8 mouse cellular contexts compared by ENCODE assay signal in genomic region chr17:28080045-28080816, GRCm38 (mm10). TPM values are rescaled to one million over a fixed set of nuclear protein-coding genes. Genes with fewer than 3 reads are reported as not detected.
DNase-seq lines count a peak whose midpoint lies in the region; ATAC-seq lines count a peak whose summit lies in the region.

Gene Tcp11 (minus strand): TSS chr17:28080639.

- DNase-seq in kidney, adult 9 months, result no peak
- peak; percentile 99 for DNase-seq in R1 (ENCODE audit: low read depth, low spot score)
- DNase-seq in forebrain, embryonic 10.5 days (ENCODE audit: extremely low spot score, low spot score), result peak; percentile 80
- no peak for DNase-seq in ovary, postnatal 10 days (ENCODE audit: low spot score)

- H3K36me3 ChIP-seq in kidney, embryonic 14.5 days (ENCODE audit: control insufficient read depth, insufficient read depth, low read length), result no peaks in the 10 kb centered on the region
- H3K36me3 ChIP-seq in forebrain, embryonic 10.5 days (replicated peaks), result no peaks in the 10 kb centered on the region
- H3K36me3 ChIP-seq in intestine, embryonic 15.5 days, result no peaks in the 10 kb centered on the region
- no peaks in the 10 kb centered on the region for H3K36me3 ChIP-seq in lung, embryonic 16.5 days (ENCODE audit: control insufficient read depth, insufficient read depth, low read length)

- peak within 1 kb of the TSS; percentile 100 for H3K4me2 ChIP-seq in kidney, embryonic 14.5 days (replicated peaks; ENCODE audit: low read depth, low read length)
- H3K4me2 ChIP-seq in intestine, embryonic 15.5 days (replicated peaks), result peak within 1 kb of the TSS; percentile 100
- H3K4me2 ChIP-seq in lung, embryonic 16.5 days (ENCODE audit: low read depth, low read length), result peak within 1 kb of the TSS; percentile 100

- H3K4me1 ChIP-seq in kidney, embryonic 14.5 days (ENCODE audit: control insufficient read depth, insufficient read depth, low read length), result peaks cover 6% of the 10 kb centered on the region; the same call in 1 of the 2 replicates
- peaks cover 45% of the 10 kb centered on the region for H3K4me1 ChIP-seq in forebrain, embryonic 10.5 days
- peaks cover 22% of the 10 kb centered on the region for H3K4me1 ChIP-seq in intestine, embryonic 15.5 days (replicated peaks)
- H3K4me1 ChIP-seq in lung, embryonic 16.5 days (replicated peaks; ENCODE audit: control insufficient read depth, insufficient read depth, low read length), result peaks cover 15% of the 10 kb centered on the region; the same call in 1 of the 2 replicates

- H3K27me3 ChIP-seq in kidney, embryonic 14.5 days (ENCODE audit: control insufficient read depth, insufficient read depth, low read length), result no peaks in the 10 kb centered on the region
- peaks cover 63% of the 10 kb centered on the region for H3K27me3 ChIP-seq in forebrain, embryonic 10.5 days (ENCODE audit: poor library complexity, severe bottlenecking)
- no peaks in the 10 kb centered on the region for H3K27me3 ChIP-seq in intestine, embryonic 15.5 days (replicated peaks)
- H3K27me3 ChIP-seq in lung, embryonic 16.5 days (ENCODE audit: control insufficient read depth, insufficient read depth, low read depth, low read length), result no peaks in the 10 kb centered on the region

- no peaks in the 10 kb centered on the region; the same call in 1 of the 2 replicates for H3K9me3 ChIP-seq in kidney, embryonic 14.5 days (ENCODE audit: control insufficient read depth, low read length)
- no peaks in the 10 kb centered on the region for H3K9me3 ChIP-seq in forebrain, embryonic 10.5 days
- no peaks in the 10 kb centered on the region for H3K9me3 ChIP-seq in intestine, embryonic 15.5 days
- H3K9me3 ChIP-seq in lung, embryonic 16.5 days (ENCODE audit: control insufficient read depth, low read length), result no peaks in the 10 kb centered on the region

- peak within 1 kb of the TSS; percentile 75 for H3K9ac ChIP-seq in kidney, embryonic 14.5 days (ENCODE audit: low read depth, low read length)
- peak within 1 kb of the TSS; percentile 65 for H3K9ac ChIP-seq in intestine, embryonic 15.5 days
- H3K9ac ChIP-seq in lung, embryonic 16.5 days (ENCODE audit: low read length), result peak within 1 kb of the TSS; percentile 73

- peak within 1 kb of the TSS; percentile 59; the same call in 1 of the 2 replicates for H3K27ac ChIP-seq in kidney, embryonic 14.5 days (ENCODE audit: low read depth, low read length)
- H3K27ac ChIP-seq in forebrain, embryonic 10.5 days, result peak within 1 kb of the TSS; percentile 77
- H3K27ac ChIP-seq in intestine, embryonic 15.5 days, result no peak within 1 kb of the TSS
- H3K27ac ChIP-seq in lung, embryonic 16.5 days (ENCODE audit: low read length), result 0 out of 2 replicates have a peak within 1 kb of the TSS, but pooled peaks have one; percentile 20

- WGBS in kidney, embryonic 14.5 days, result under 1% methylated on average over 53 of the region's 57 CpGs
- 1% methylated on average over 56 of the region's 57 CpGs for WGBS in forebrain, embryonic 10.5 days
- WGBS in intestine, embryonic 15.5 days, result 2% methylated on average over 55 of the region's 57 CpGs
- WGBS in lung, embryonic 16.5 days, result 1% methylated on average over 41 of the region's 57 CpGs

- ATAC-seq in kidney, embryonic 14.5 days (ENCODE audit: low FRiP score, low TSS enrichment), result peak; percentile 82
- ATAC-seq in intestine, embryonic 15.5 days, result peak; percentile 73
- ATAC-seq in lung, embryonic 16.5 days (ENCODE audit: low read depth), result peak; percentile 74
- peak; percentile 71 for ATAC-seq in neutrophil, adult 5-6 weeks (ENCODE audit: extremely low read depth, insufficient number of reproducible peaks, low FRiP score, poor library complexity, severe bottlenecking)

- H3K4me3 ChIP-seq in kidney, embryonic 14.5 days (ENCODE audit: low read length), result peak within 1 kb of the TSS; percentile 64
- peak within 1 kb of the TSS; percentile 74 for H3K4me3 ChIP-seq in forebrain, embryonic 10.5 days
- peak within 1 kb of the TSS; percentile 67 for H3K4me3 ChIP-seq in intestine, embryonic 15.5 days (replicated peaks)
- peak within 1 kb of the TSS; percentile 69 for H3K4me3 ChIP-seq in lung, embryonic 16.5 days (ENCODE audit: low read length)

RNA-seq across cellular contexts. Expression of gene Tcp11, which starts in this region (rescaled TPM):
- 4.9 and 5.8 TPM in 2 replicates for polyA plus RNA-seq in kidney, embryonic 14.5 days (2014; fragmentation: Nextera tagmentation; extraction: Ambion mirVana)
- polyA plus RNA-seq in forebrain, embryonic 10.5 days (2016; fragmentation: Nextera tagmentation; extraction: Ambion mirVana), result 0.68 and 0.85 TPM in 2 replicates
- polyA plus RNA-seq in intestine, embryonic 15.5 days (2015; fragmentation: Nextera tagmentation; extraction: Ambion mirVana), result 1.2 and 1.6 TPM in 2 replicates
- polyA plus RNA-seq in lung, embryonic 16.5 days (2015; fragmentation: Nextera tagmentation; extraction: Ambion mirVana), result 5.2 and 5.5 TPM in 2 replicates
- 1.0 and 2.9 TPM in 2 replicates for total RNA-seq in neutrophil, adult 5-6 weeks (2017)

Comparison
In these comparisons a context has a peak if more than half of its experiments do, and no peak if none do; other contexts are left out.
1. Peak in DNase-seq, H3K4me3 ChIP-seq and H3K27ac ChIP-seq in forebrain, embryonic 10.5 days; RNA of the gene not detected or under 1 TPM.